Mouse (Mus musculus): ENCODE measurements around the gene Dusp18. TPM values are rescaled to one million over a fixed set of nuclear protein-coding genes. Genes with fewer than 3 reads are reported as not detected.

Dusp18 gene
- polyA plus RNA-seq, 1 experiment, result not detected

- no peak for TF ChIP-seq GATA1 (IDR thresholded peaks at IDR 0.05; ENCODE audit: low read length)
These were observed 30.7 kb upstream of the Dusp18 start for GRCm38 (mm10) chr11:3864343-3864742.

DNA sequence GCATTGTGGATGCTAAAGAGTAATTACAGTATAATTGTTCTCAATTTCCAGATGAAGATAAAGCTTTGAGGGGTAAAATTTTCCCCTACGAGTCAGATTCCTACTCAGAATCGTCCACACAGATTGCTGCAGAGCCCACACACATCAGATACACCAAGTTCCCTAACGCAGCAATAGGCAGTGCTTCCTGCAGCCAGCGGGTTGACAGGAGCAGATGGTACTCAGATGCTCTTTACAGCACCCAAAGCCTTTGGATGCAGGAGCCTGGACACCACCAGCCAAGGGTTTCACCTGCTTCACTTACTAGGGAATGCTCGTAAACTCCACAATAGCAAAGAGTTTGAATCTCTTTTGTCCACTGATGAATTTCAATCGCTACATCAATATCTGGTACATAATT is 18.6 kb upstream of the Dusp18 start:
- TF ChIP-seq GATA1 (IDR thresholded peaks at IDR 0.05; ENCODE audit: low read length), result no peak

- no peak for TF ChIP-seq GATA1 (IDR thresholded peaks at IDR 0.05; ENCODE audit: low read length)
These were observed 16.4 kb upstream of the Dusp18 start for GRCm38 (mm10) chr11:3878660-3879059.

DNA sequence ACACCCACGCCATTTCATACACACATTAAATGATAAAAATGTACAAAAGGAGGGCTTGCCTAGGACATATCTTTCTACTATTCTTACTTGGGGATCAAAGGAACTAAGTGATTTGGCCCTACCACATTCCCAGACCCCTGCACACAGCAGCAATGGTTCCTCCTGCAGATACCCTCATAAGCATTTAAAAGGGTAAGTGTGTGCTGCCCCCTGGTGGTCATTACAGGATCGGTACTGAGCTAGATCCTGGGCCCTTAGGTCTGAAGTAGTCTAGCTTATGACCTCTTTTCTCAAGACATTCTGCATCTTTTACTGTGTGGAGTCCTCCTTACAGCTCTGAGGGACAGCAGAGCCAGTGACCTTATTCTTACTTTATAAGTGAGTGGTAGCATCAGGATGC is 15.2 kb upstream of the Dusp18 start:
- no peak for TF ChIP-seq GATA1 (IDR thresholded peaks at IDR 0.05; ENCODE audit: low read length)

DNA sequence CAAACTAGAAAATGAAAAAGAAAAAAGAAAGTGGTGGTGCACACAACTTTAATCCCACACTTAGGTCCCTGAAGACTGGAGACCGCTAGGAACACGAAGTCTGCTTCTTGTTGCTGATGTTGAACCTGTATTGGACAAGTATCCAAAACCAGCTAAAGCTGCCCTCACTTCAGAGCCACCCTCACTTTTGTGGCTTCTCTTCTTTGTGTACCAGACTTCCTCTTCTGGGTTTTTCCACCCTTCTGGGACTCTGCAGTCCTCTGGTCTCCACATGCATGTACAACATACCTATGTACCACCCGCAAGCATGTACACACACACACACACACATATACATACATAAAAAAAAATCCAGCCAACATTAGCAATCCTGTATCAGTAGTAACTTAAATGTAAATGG is 11.3 kb upstream of the Dusp18 start:
- no peak for TF ChIP-seq GATA1 (IDR thresholded peaks at IDR 0.05; ENCODE audit: low read length)

DNA sequence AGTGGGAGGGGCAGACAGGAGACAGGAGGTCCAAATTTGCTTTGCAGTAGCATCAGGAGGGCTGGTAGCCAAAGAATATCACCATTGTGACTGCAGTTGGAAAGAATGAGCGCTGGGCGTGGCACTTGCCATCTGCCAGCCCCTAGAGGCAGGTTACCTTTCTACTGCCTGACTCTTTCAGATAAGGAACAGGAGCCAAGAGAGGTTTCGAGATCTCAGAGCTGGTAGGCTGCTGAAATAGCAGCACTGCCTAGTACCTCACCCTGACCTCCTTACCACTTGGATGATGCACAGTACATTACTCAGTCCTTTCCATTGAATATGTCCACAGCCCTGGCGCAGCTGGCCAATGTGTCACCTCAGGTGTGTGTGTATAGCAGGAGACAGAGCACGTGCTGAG is 7.7 kb upstream of the Dusp18 start:
- no peak for TF ChIP-seq GATA1 (IDR thresholded peaks at IDR 0.05; ENCODE audit: low read length)

GRCm38 (mm10) chr11:3893970-3894369 is 1.1 kb upstream of the Dusp18 start:
- TF ChIP-seq GATA1 (IDR thresholded peaks at IDR 0.05; ENCODE audit: low read length), result no peak

DNA sequence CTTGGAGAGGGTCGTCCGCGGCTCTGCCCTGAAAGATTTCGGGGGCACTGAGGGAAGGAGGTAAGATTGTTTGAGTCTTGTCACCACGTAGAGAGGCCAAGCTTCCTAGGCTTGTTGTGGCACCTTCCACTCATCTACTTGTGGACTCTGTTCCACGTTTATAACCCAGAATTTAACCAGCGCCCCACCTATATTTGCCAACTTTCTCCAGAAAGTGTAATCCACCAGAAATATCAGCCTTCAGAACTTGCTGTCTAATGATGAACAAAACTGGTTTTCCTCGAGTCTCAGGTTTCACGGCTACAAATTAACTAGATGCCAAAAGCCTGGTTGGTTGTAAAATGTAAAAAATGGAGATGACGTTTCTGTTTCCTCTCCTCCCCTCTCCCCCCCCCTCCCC is 418 bp downstream of the Dusp18 start:
- no peak for TF ChIP-seq GATA1 (IDR thresholded peaks at IDR 0.05; ENCODE audit: low read length)

- TF ChIP-seq GATA1 (IDR thresholded peaks at IDR 0.05; ENCODE audit: low read length), result no peak
These were observed 893 bp downstream of the Dusp18 start for GRCm38 (mm10) chr11:3895933-3896332.

GRCm38 (mm10) chr11:3900296-3900695 is 5.3 kb downstream of the Dusp18 start:
- TF ChIP-seq GATA1 (IDR thresholded peaks at IDR 0.05; ENCODE audit: low read length), result no peak

DNA sequence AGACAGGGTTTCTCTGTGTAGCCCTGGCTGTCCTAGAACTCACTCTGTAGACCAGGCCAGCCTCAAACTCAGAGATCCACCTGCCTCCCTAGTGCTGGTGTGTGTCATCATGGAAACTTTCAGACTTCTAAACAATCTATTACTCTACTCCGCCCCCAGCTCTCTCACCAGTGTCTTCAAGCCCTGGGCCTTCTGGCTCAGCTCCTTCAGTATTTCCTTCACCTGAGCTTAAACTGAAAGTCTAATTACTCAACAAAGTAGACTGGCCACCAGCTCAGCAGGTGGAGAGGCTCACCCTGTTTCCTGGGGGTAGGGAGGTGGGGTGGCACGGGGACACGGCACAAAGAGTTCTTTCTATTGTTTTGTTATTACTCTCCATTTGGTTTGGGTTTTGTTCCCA is 7.5 kb downstream of the Dusp18 start:
- TF ChIP-seq GATA1 (IDR thresholded peaks at IDR 0.05; ENCODE audit: low read length), result no peak

- TF ChIP-seq GATA1 (IDR thresholded peaks at IDR 0.05; ENCODE audit: low read length), result no peak
These were observed 8.0 kb downstream of the Dusp18 start for GRCm38 (mm10) chr11:3903046-3903445.

- TF ChIP-seq GATA1 (IDR thresholded peaks at IDR 0.05; ENCODE audit: low read length), result no peak
These were observed 9.6 kb downstream of the Dusp18 start for GRCm38 (mm10) chr11:3904673-3905072.

- no peak for TF ChIP-seq GATA1 (IDR thresholded peaks at IDR 0.05; ENCODE audit: low read length)
These were observed 10.4 kb downstream of the Dusp18 start for GRCm38 (mm10) chr11:3905446-3905845.

- TF ChIP-seq GATA1 (IDR thresholded peaks at IDR 0.05; ENCODE audit: low read length), result no peak
These were observed 14.2 kb downstream of the Dusp18 start for GRCm38 (mm10) chr11:3909236-3909635.

GRCm38 (mm10) chr11:3910513-3911310 is 15.7 kb downstream of the Dusp18 start:
- TF ChIP-seq GATA1 (IDR thresholded peaks at IDR 0.05; ENCODE audit: low read length), result no peak

- no peak for TF ChIP-seq GATA1 (IDR thresholded peaks at IDR 0.05; ENCODE audit: low read length)
These were observed 17.2 kb downstream of the Dusp18 start for GRCm38 (mm10) chr11:3912100-3912874.

Data from G1E-ER4 (cell line).